Mouse (Mus musculus): ENCODE measurements around the gene Matn1.
A peak's percentile ranks its signal among the peaks of the same experiment; 100 is the strongest.

Matn1 gene

DNA sequence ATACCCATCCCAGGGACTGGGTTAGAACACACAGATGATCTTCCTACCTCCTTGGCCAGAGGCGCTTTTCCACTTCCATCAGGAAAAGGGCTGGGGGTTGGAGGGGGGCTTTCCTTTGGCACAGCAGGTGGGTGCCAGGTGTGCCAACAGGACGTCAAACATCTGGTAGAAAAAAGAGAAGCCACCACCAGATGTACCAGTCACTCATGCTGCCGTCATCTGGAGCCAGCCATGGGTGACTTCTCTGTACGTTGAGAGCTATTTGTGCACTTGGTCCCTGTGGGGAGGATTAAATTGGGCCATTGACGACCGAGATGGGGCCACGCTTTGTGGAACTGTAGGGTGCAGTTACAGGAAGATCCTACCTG, 28.5 kb upstream of the Matn1 start:
- no peak for ATAC-seq (ENCODE audit: insufficient number of reproducible peaks, low FRiP score, low TSS enrichment)

DNA sequence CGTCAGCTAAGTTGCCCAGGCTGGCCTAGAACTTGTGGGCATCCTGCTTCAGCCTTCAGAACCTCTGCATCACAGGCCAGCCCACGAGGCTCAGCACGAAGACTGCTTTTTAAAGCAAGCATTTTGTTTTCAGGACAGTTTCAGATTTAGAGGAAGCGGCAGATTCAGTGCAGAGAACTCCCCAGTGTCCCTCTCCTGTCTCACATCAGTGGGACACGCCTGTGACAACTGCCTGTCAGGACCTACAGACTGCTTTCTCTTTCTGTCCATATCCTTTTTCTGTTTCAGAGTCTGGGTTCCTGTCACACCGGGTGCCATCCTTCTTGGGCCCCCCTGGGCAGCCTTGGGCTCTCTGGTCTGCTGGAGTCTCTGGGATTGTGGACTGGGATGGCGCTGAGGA, 27.5 kb upstream of the Matn1 start:
- no peak for ATAC-seq (ENCODE audit: insufficient number of reproducible peaks, low FRiP score, low TSS enrichment)

DNA sequence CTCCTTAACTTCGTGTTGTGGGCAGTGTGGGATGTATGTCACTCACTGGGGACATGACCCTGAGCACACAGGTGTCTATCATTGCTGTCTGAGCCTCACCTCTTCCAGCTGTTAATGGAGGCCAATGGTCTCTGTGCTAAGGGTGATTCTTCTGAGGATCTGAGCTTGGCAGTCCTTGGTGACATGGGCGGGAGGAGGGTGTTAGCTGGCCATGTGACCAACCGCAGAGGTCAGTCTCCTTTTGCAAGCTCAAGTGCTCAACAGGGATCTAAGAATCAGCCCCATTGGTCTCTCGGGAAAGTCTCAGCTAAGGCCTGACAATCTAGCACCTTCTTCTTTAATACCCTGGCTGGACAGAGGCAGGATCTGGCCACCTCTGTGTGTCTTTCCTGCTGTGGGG, 26.6 kb upstream of the Matn1 start:
- no peak for ATAC-seq (ENCODE audit: insufficient number of reproducible peaks, low FRiP score, low TSS enrichment)

DNA sequence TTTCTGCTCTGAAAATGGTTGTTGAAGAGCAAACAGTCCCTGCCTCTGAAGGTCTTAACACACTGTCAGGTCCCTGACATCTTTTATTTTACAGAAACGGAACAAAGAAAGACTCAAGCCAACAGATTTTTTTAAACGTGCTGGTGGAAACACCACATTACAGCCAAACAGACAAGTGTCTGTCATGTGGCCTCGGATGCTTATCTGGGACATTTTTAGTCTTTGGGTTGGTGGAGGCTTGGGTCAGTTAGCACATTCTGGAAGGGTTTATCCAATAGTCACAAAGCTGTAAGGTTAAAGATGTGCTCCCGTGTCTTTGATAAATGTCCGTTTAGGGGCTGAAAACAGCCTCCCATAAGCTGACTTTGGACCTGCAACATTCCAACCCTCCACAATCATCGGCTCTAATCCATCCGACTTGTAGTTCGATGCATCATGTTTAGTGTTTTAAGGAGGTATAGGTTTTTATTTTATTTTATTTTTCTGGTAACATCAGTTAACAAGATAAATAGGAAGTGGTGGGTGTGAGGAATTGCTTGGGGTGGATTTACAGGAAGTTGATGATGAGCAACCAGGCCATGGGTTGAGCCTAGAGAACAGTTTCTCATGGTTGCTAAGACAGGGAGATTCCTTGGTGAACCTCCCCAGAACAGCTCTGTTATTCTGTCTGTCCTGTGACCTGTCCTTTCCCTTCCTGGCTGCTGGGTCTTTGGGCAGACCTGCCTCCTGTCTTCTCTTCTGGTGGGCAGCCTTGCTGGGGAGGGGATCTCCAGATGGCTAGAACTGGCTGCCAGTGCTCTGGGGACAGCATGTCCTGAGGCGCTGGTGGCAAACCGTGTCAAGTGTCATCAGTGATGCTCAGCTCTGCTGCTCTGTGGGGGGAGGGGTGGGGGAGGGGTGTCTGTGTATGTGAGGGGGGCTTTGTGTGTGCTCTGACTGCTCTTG, 25.1 kb upstream of the Matn1 start:
- no peak for ATAC-seq (ENCODE audit: insufficient number of reproducible peaks, low FRiP score, low TSS enrichment)

DNA sequence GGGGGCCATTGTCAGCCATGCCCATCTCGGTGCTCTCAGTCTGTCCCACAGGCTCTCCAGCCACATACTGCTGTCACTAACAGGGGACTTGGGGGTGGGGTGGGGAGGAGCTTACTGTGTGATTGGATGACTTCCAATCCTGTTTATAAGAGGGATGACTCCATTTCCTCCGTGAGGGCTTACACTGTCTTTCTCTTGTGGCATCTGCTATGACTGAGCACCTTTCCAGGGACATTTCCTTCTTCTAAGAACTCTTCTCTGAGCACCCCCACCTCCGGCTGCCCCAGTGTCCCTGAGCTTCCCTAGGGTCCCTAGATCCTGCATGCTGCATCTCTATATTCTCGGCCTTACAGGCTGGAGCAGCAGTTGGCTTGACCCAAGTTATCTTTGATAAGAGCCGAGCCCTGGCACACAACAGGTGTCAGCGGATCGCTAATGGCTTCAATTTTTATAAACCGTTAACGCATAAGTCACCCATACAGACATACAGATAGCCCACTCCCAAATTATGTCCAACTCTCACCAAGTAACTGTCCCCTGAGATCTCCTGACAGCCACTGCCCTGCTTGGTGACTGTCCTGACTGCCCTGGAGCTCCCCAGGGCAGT, 24.3 kb upstream of the Matn1 start:
- ATAC-seq (ENCODE audit: insufficient number of reproducible peaks, low FRiP score, low TSS enrichment), result no peak

DNA sequence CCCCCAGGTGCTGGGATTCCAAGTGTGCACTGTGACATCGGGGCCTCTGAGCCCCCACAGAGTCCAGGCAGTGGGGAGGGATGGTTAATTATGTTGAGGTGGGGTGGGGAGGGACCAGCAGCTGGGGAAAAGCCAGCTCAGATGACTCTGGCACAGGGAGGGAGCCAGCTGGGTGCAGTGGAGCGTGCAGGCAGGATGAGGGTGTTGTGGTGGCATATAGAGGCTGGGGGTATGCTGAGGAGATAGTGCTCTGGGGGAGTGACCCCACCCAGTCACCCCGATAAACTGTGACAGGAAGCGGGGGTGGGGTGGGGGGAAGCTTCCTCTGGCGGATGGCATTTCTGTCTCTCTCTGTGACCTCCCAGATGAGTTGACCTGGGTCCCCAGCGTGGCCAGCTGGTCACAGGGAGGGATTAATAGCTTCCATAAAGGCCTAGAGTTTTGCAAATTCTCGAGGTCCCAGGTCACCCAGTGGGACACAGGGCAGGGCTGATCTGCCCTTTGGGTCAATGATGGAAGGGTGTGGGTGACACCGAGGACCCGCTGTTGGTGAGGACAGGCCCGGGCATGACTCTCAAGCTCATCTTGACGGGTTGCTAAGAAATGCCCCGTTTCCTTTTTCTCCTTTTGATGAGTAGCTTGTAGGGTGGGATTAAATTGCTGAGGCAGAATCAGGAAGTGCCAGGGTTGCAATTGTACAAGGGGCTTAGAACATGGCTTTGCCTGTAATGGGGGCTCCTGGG, 23.1 kb upstream of the Matn1 start:
- ATAC-seq (ENCODE audit: insufficient number of reproducible peaks, low FRiP score, low TSS enrichment), result no peak

DNA sequence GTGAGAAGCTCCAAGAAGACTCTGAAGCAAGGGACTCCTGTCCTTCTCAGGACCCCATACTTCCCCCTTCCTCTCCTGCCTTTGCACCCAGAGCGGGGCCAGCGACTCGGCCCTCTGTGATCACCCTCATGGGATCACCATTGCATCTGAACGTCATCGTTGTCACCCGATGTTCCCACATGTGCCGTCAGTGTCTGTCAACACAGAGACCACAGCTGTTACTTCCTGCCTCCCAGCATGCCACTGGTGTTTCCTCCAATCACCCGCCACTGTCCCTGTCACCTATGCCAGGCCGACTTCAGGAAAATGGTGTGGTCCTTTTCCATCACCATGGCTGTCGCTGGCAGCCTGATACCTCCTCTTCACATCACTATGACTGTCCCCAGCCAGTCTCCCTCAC, 22.2 kb upstream of the Matn1 start:
- no peak for ATAC-seq (ENCODE audit: insufficient number of reproducible peaks, low FRiP score, low TSS enrichment)

DNA sequence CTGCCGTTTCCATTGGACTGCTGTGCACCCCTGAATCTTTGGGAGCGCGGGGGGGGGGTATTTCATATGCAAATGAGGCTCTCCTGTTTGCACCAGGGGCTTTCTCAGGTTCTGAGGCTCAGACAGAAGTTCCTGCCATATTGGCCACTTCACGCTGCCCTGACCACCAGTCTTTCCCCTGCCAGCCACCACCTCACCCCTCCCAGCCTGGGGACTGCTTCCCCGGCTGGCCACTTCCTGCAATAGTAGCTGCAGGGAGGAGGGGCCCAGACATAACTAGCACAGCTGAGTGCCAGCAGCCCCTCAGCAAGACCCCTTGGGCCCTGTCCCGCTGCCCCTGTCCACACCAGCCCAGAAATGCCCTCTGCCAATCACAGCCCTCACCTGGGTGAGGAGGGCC, 17.9 kb upstream of the Matn1 start:
- no peak for ATAC-seq (ENCODE audit: insufficient number of reproducible peaks, low FRiP score, low TSS enrichment)

DNA sequence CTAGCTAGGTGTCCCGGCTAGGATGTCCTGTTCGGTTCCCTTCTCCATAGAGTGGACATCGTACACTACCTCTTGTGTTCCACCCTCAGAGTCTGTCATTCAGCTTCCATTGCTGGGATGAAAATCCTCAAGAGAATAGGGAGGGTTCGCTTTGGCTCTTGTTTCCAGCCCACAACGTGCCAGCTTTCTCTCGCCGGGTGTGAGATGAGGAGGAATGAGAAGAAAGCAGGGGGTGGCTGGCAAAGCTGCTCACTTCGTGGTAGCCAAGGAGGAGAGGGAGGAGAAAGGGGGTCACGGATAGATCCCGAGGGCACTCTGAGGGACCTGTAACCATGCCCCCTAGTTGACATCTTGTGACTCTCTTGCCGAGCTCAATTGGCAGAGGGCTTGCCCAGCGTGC, 16.4 kb upstream of the Matn1 start:
- no peak for ATAC-seq (ENCODE audit: insufficient number of reproducible peaks, low FRiP score, low TSS enrichment)

DNA sequence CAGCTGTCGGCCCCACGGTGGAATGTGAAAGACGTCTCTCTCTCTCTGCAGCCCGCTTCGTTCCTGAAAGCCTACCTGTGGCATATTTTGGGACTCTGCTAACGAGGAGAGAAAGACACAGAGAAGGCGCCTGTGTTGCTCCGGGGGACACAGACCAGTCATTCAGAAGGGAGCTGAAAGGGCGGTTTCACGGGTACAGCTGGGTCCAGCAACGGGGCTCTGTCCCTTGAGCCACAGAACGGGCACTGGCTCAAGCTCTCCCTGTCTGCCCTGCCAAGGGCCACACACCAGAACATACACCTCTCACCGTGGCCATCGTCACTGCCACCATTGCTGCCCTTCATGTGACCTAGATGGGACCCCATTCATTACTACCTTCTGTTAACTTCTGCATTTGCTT, 1.5 kb upstream of the Matn1 start:
- no peak for ATAC-seq (ENCODE audit: insufficient number of reproducible peaks, low FRiP score, low TSS enrichment)

DNA sequence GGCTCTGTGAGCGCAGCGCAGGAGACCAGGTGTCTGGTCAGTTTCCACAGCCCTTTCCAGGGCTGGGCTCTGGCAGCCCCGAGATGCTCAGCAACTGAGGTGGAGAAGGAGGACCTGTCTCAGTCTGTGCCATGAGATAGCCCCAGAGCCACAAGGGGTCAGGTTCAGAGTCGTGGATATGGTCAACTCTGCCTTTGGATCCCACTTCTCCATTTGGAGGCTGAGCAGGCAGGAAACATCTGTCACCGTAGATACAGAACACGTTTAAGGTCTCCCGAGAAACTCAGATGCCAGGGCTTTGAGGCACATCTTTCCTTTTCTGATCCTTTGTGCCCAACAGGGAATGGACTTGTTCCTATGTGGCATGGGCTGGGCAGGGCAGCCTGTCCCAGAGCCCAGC, 594 bp downstream of the Matn1 start:
- no peak for ATAC-seq (ENCODE audit: insufficient number of reproducible peaks, low FRiP score, low TSS enrichment)

DNA sequence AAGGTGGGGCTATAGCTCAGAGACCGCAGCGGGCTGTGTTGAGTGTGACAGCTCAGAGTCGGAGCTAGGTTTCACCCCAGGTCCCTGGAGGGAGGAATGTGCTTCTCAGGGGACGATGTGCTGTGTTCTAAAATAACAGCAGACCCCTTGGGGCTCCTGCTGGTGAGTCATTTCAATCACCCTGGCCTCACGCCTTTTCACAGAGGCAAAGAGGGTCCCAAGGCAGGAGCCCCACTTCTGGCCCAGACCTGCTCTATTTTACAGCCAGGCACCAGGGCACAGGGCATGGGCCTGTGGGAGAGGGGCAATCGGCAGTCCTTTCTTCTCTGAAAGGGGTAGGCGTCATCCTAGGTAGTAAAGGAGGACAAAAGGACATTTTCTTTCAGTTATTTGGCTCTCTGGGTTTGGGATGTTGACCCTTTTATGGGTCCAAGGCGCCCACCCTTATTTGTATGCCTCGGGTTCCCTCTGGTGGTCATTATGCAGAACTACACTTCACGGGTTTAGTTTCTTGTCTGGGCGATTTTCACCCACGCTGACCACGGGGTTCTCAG, 3.0 kb downstream of the Matn1 start:
- no peak for ATAC-seq (ENCODE audit: insufficient number of reproducible peaks, low FRiP score, low TSS enrichment)

DNA sequence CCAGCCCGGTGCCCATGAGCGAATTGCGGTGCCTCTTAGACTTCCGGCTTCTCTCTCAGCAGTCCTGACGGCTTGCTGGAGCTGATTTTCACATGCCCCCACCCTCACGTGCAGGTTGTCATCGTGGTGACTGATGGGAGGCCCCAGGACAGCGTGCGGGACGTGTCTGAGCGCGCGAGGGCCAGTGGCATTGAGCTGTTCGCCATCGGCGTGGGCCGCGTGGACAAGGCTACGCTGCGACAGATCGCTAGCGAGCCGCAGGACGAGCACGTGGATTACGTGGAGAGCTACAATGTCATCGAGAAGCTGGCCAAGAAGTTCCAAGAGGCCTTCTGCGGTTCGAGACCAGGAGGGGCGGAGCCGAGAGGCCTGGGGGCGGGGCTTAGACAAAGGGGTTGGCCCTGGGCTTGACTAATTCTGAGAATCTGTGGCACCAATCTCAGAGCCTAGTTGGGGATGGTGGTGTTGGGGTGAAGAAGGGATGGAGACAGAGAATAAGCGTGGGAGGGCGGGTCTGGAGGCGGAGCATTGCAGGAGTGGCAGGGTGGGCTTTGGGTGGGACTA, 5.7 kb downstream of the Matn1 start:
- no peak for ATAC-seq (ENCODE audit: insufficient number of reproducible peaks, low FRiP score, low TSS enrichment)

DNA sequence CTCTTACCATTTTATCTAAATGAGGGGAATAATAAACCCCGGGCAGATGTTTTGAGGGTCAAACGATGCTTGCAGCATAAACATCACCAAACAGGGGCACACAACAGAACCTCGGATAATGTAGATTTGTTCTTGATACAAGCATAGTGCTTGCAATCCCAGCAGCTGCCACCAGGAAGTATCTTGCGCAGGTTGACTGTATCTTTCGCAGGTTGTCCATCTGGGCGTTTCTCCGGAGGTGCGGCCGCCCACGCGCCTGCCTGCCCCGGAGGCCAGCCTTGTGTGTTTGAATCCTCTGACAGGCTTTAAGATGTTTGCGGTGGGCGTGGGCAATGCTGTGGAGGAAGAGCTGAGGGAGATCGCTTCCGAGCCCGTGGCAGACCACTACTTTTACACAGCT, 8.3 kb downstream of the Matn1 start:
- no peak for ATAC-seq (ENCODE audit: insufficient number of reproducible peaks, low FRiP score, low TSS enrichment)

DNA sequence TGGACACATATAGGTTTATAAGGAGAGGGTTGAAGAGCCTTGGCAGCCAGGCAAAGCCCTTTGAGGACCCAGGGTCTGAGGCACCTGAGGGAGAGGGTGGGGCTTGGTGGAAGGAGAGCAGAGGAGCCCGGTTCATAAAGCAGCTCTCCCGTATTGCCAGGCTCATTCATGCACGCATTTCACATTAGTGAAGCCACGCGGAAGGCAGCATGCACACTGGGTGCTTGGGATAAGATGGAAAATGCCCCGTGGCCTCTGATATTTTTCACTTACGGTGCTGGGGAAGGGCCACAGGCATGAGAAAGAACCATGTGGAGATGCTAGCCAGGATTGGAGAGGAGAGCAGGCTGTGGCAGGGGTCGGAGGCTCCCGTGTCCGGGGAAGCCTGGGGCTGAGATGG, 13.0 kb downstream of the Matn1 start:
- ATAC-seq (ENCODE audit: insufficient number of reproducible peaks, low FRiP score, low TSS enrichment), result no peak

DNA sequence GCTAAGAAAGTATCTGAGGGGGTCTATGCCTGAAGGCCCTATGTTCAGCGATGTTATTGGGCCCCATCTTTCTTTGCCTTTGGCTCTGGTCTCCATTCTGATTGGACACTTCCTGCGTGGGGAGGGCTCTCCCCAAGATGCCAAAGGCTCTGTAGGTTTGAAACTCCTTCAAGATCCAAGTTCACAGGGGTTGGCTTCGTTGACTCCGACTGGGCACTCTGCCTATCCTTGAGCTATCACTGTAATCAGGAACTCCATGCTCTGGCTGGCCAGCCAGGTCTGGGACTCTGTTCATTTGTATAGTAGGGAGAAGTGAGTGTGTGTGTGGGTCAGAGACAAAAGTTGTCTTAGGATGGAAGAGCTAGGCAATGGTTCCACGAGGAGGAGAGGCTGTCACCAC, 14.6 kb downstream of the Matn1 start:
- no peak for ATAC-seq (ENCODE audit: insufficient number of reproducible peaks, low FRiP score, low TSS enrichment)

DNA sequence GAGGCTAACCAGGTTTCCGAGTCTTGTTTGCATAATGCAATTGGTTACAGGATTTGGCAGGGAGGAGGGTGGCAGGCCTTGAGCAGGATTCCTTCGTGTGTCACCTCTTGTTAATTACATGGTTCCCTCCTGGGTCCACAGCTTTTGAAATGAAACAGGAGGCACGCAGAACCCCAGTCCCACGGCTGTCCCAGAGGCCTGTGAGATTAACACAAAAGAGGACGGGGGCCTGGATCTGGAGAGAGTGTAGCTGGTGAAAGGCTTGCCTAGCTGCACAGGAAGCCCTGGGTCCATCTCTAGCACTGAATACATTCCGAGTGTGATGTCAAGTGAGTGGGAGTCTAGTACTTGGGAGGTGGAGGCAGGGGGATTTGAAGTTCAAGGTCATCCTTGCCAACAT, 15.5 kb downstream of the Matn1 start:
- ATAC-seq (ENCODE audit: insufficient number of reproducible peaks, low FRiP score, low TSS enrichment), result no peak

DNA sequence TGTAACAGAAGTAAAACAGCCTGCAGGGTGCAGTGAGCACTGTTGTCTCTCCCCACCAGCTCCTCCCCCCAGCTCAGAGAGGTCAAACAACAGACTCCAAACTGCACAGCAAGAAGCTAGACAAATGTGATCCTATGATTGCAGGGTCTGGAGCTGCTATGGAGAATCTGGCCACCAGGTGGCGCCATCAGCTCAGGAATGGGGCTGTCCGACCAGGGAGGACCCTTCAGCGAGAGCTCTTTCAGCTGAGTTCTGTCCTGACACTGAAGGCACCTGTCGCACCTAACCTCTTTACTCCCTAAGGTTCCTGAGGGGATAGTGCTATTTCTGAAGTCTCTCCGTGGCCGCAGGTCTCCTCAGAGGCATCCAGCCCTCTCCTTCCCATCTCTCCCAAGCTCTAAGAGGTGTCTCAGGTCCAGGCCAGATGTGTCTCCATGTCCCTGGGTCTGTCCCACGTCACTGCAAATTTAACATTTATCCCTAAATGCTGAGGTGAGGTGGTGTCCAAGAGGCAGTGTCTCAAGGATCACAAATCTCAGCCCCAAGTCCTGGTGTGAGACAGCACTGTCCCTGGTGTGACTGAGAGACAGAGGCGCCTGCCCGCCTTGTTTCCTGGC, 16.0 kb downstream of the Matn1 start:
- ATAC-seq (ENCODE audit: insufficient number of reproducible peaks, low FRiP score, low TSS enrichment), result peak; percentile 64; the same call in 1 of the 2 replicates

DNA sequence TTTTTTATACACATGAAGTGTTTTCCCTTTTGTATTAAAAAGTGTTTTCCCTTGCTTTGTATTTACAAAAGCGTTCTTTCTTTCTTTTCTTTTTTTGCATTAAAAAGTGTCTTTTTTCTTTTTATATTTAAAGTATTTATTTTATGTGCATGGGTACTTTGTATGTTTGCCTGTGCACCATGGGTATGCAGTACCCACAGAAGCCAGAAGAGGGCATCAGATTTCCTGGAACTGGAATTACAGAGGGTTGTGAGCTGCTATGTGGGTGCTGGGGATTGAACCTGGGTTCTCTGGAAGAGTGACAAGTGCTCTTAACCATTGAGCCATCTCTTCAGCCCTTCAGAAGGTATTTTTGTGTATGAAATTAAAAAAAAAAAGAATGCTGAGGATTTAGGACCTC, 27.1 kb downstream of the Matn1 start:
- ATAC-seq (ENCODE audit: insufficient number of reproducible peaks, low FRiP score, low TSS enrichment), result no peak

DNA sequence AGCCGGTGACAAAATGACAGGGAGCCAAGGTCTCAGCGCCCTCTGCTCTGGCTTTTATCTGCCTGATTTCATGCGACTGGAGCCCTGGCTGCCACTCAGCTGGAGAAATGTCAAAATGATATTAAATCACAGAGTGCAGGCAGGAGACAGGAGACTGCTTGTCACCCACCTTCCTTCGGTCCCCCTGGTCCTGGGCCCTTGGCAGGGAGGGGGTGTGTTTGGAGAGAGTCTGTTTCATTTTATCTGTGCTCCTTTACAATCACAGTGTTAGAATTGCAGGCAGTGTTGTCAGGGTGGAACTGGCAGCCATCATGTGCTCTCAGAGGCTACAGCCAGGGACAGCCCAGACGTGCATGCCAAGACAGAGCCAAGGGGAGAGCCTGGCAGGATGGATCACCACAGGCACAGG, 28.2 kb downstream of the Matn1 start:
- ATAC-seq (ENCODE audit: insufficient number of reproducible peaks, low FRiP score, low TSS enrichment), result peak; percentile 66; the same call in 1 of the 2 replicates

Measured in cerebellum, adult (tissue).